Mouse (Mus musculus): ENCODE measurements around the gene Lsm14b. TPM values are rescaled to one million over a fixed set of nuclear protein-coding genes. Genes with fewer than 3 reads are reported as not detected.

The Lsm14b gene
- total RNA-seq, 2 experiments from 2014 or later = 62.0 to 62.3 TPM

- no peak for DNase-seq
Measured at GRCm38 (mm10) chr2:180018573-180018972, 6.2 kb upstream of the Lsm14b start.

- DNase-seq = no peak
Measured at GRCm38 (mm10) chr2:180020091-180020661, 4.6 kb upstream of the Lsm14b start.

- no peak for DNase-seq
Measured at GRCm38 (mm10) chr2:180020919-180021318, 3.9 kb upstream of the Lsm14b start.

- DNase-seq = peak in 1 of 2 experiments; percentile 30
Measured at GRCm38 (mm10) chr2:180022751-180023150, 2.0 kb upstream of the Lsm14b start.

GRCm38 (mm10) chr2:180025135-180025860, 511 bp downstream of the Lsm14b start:
- peak in 1 of 2 experiments; percentile 40 for DNase-seq

- no peak for DNase-seq
Measured at GRCm38 (mm10) chr2:180025861-180026200, 1.0 kb downstream of the Lsm14b start.

- no peak for DNase-seq
Measured at GRCm38 (mm10) chr2:180027768-180028167, 3.0 kb downstream of the Lsm14b start.

GRCm38 (mm10) chr2:180031270-180031669, 6.5 kb downstream of the Lsm14b start:
- peak in 1 of 2 experiments; percentile 38 for DNase-seq

GRCm38 (mm10) chr2:180032925-180033324, 8.1 kb downstream of the Lsm14b start:
- no peak for DNase-seq

- DNase-seq = no peak
Measured at GRCm38 (mm10) chr2:180033956-180034355, 9.2 kb downstream of the Lsm14b start.

GRCm38 (mm10) chr2:180034753-180035152, 10.0 kb downstream of the Lsm14b start:
- DNase-seq = no peak

GRCm38 (mm10) chr2:180040406-180040805, 15.6 kb downstream of the Lsm14b start:
- no peak for DNase-seq

GRCm38 (mm10) chr2:180041577-180042255, 16.9 kb downstream of the Lsm14b start:
- peak in 1 of 2 experiments; percentile 39 for DNase-seq

GRCm38 (mm10) chr2:180042256-180042857, 17.6 kb downstream of the Lsm14b start, which contains the start of the genes Psma7 and Ss18l1:
Gene Psma7 (minus strand): TSS chr2:180042433.
Gene Ss18l1 (plus strand): TSS chr2:180042509.
- peak; percentile 91 for DNase-seq

- DNase-seq = peak in 1 of 2 experiments; percentile 40
Measured at GRCm38 (mm10) chr2:180042858-180043515, 18.2 kb downstream of the Lsm14b start.

GRCm38 (mm10) chr2:180045283-180045682, 20.5 kb downstream of the Lsm14b start:
- peak; percentile 48 to 78 for DNase-seq

GRCm38 (mm10) chr2:180047580-180047979, 22.8 kb downstream of the Lsm14b start:
- DNase-seq = no peak

- no peak for DNase-seq
Measured at GRCm38 (mm10) chr2:180047980-180048635, 23.3 kb downstream of the Lsm14b start.

- DNase-seq = peak; percentile 73 to 92
Measured at GRCm38 (mm10) chr2:180050986-180051385, 26.2 kb downstream of the Lsm14b start.

GRCm38 (mm10) chr2:180051986-180052733, 27.4 kb downstream of the Lsm14b start:
- peak in 1 of 2 experiments; percentile 42 for DNase-seq

- no peak for DNase-seq
Measured at GRCm38 (mm10) chr2:180053001-180053400, 28.2 kb downstream of the Lsm14b start.
